Mouse (Mus musculus): ENCODE results near the gene Cyp4x1. TPM values are rescaled to one million over a fixed set of nuclear protein-coding genes. Genes with fewer than 3 reads are reported as not detected.
A peak's percentile ranks its signal among the peaks of the same experiment; 100 is the strongest.

The Cyp4x1 gene
- total and polyA plus RNA-seq, 2 experiments from 2014 or later = 8.9 to 18.7 TPM

- Histone ChIP-seq H3K9ac (no peak overlapping the region), H3K27me3 (ENCODE audit: insufficient read depth, low read length) (no peaks in the 10 kb centered on the region; the same call in 1 of the 2 replicates), H3K4me3 (ENCODE audit: low read depth, low read length) (no peak overlapping the region), H3K9me3 (ENCODE audit: low read length) (no peaks in the 10 kb centered on the region), H3K27ac (ENCODE audit: low read depth, low read length) (no peak overlapping the region), H3K4me2 (ENCODE audit: low read depth) (no peak overlapping the region), H3K36me3 (ENCODE audit: insufficient read depth) (no peaks in the 10 kb centered on the region), H3K4me1 (ENCODE audit: insufficient read depth) (0 out of 2 replicates have a peak, but pooled peaks cover 5% of the 10 kb centered on the region)
- DNase-seq (no peak), ATAC-seq (no peak; the same call in 1 of the 2 replicates)
- no peak for TF ChIP-seq CTCF (IDR thresholded peaks at IDR 0.05; ENCODE audit: low read depth)
- 13% methylated on average over 5 of the region's 5 CpGs for WGBS
Observed at GRCm38 (mm10) chr4:115079821-115080349, 54.2 kb downstream of the Cyp4x1 start.

DNA sequence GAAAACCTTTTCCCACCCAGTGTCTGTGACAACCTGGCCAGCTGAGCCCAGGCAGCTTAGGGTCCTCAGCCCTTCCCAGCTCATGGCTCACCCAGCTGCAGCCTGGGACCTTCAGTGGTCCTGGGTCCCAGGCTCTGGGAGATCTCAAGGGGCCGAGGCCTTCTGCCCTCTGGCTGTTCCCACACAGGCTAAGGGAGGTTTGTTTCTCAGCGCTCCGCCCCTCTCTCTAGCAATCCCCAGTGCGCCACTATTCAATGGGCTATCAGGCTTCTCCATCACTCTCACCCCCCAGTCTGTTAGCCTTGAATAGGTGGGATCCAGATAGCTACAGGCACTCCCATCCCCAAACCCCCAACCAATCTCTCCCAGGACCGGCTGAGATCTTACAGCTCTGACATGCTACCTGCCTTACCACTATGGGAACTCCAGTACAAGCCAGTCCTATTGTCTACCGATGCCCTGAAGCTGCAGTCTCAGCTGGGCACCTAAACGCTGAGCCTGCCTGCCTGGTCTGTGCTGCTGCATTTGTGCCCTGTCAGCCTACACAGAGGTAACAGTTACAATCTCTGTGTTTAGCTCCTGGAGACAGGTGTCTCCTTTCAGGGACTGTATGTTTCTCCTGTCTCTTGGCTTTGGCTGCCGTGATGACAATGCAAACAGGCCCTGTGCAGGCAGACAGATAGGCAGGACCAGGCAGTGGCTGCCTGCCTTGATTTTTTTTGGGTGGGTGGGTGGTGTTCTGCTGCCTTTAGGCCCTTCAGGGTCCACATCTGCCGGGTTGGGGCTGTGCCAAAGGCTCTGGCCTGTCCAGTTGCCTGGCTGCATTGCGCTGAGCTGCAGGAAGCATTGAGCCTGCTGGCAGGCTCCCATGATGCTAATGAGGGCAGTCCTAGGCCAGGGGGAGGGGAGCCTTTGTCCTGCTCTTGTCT, 54.9 kb downstream of the Cyp4x1 start:
- Histone ChIP-seq H3K4me1 (ENCODE audit: insufficient read depth) (0 out of 2 replicates have a peak, but pooled peaks cover 5% of the 10 kb centered on the region), H3K9me3 (ENCODE audit: low read length) (no peaks in the 10 kb centered on the region), H3K9ac (no peak overlapping the region), H3K4me3 (ENCODE audit: low read depth, low read length) (no peak overlapping the region), H3K27ac (ENCODE audit: low read depth, low read length) (no peak overlapping the region), H3K36me3 (ENCODE audit: insufficient read depth) (no peaks in the 10 kb centered on the region), H3K4me2 (ENCODE audit: low read depth) (no peak overlapping the region), H3K27me3 (ENCODE audit: insufficient read depth, low read length) (no peaks in the 10 kb centered on the region)
- DNase-seq = peak; percentile 35
- TF ChIP-seq CTCF (IDR thresholded peaks at IDR 0.05; ENCODE audit: low read depth) = no peak
- ATAC-seq = peak; percentile 77
- WGBS = 20% methylated on average over 10 of the region's 10 CpGs

GRCm38 (mm10) chr4:115075204-115075915, 58.7 kb downstream of the Cyp4x1 start:
- Histone ChIP-seq H3K9me3 (ENCODE audit: low read length) (no peaks in the 10 kb centered on the region), H3K4me3 (ENCODE audit: low read depth, low read length) (no peak overlapping the region), H3K36me3 (ENCODE audit: insufficient read depth) (no peaks in the 10 kb centered on the region), H3K27me3 (ENCODE audit: insufficient read depth, low read length) (no peaks in the 10 kb centered on the region), H3K27ac (ENCODE audit: low read depth, low read length) (no peak overlapping the region), H3K4me2 (ENCODE audit: low read depth) (no peak overlapping the region), H3K4me1 (ENCODE audit: insufficient read depth) (0 out of 2 replicates have a peak, but pooled peaks cover 5% of the 10 kb centered on the region), H3K9ac (no peak overlapping the region)
- TF ChIP-seq CTCF (IDR thresholded peaks at IDR 0.05; ENCODE audit: low read depth) = no peak
- no peak for DNase-seq
- no peak for ATAC-seq
- 54% methylated on average over 3 of the region's 3 CpGs for WGBS

GRCm38 (mm10) chr4:115074789-115075188, 59.3 kb downstream of the Cyp4x1 start:
- 83% methylated on average over 1 of the region's 1 CpGs for WGBS
- TF ChIP-seq CTCF (IDR thresholded peaks at IDR 0.05; ENCODE audit: low read depth) = no peak
- no peaks in the 10 kb centered on the region for H3K27me3 ChIP-seq (ENCODE audit: insufficient read depth, low read length)

GRCm38 (mm10) chr4:115071668-115072067, 62.4 kb downstream of the Cyp4x1 start:
- Histone ChIP-seq H3K4me3 (ENCODE audit: low read depth, low read length) (no peak overlapping the region), H3K27ac (ENCODE audit: low read depth, low read length) (no peak overlapping the region), H3K4me1 (ENCODE audit: insufficient read depth) (no peaks in the 10 kb centered on the region), H3K9me3 (ENCODE audit: low read length) (no peaks in the 10 kb centered on the region), H3K4me2 (ENCODE audit: low read depth) (no peak overlapping the region), H3K36me3 (ENCODE audit: insufficient read depth) (no peaks in the 10 kb centered on the region), H3K9ac (no peak overlapping the region), H3K27me3 (ENCODE audit: insufficient read depth, low read length) (0 out of 2 replicates have a peak, but pooled peaks cover 3% of the 10 kb centered on the region)
- ATAC-seq = no peak
- no peak for TF ChIP-seq CTCF (IDR thresholded peaks at IDR 0.05; ENCODE audit: low read depth)
- DNase-seq = no peak
- WGBS = 63% methylated on average over 1 of the region's 1 CpGs

More at GRCm38 (mm10) chr4:115074789-115075188, 59.3 kb downstream of the Cyp4x1 start:
- Histone ChIP-seq H3K4me2 (ENCODE audit: low read depth) (no peak overlapping the region), H3K36me3 (ENCODE audit: insufficient read depth) (no peaks in the 10 kb centered on the region), H3K27ac (ENCODE audit: low read depth, low read length) (no peak overlapping the region), H3K9ac (no peak overlapping the region), H3K9me3 (ENCODE audit: low read length) (no peaks in the 10 kb centered on the region), H3K4me3 (ENCODE audit: low read depth, low read length) (no peak overlapping the region), H3K4me1 (ENCODE audit: insufficient read depth) (0 out of 2 replicates have a peak, but pooled peaks cover 5% of the 10 kb centered on the region)
- no peak for DNase-seq
- no peak for ATAC-seq

DNA sequence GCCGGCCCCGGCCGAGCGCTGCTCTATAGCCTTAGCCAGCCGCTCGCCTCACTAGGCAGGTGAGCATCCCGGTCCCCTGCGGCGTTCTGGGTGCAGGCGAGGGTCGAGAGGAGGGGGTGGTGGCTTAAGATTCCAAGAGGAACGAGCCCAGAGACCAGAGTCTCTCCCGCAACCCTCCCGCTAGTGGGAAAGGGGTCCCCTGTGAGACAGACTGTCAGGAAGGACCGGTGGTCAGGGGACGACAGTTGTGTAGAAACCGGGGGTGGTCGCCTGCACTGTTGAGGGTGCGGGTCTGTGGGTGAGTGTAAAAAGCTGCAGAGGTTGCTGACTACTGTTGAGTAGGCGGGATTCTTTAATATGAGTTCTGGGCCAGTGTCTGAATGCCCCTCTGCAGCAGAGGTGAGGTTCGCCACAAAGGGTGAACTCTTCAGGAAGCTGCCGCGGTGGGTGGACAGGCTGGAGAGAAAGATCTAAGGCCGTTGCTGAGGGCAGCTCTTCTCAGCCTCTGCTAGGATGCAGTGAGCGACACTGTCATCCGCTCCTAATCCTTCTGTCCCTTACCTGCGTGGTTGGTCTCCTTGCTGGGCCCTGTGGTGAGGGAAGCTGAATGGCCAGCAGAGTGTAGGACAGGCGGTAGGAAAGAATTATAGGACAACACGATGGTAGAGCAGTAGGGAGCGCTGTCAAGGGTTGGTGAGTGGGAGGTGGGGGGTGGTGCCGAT, 70.4 kb downstream of the Cyp4x1 start:
- no peaks in the 10 kb centered on the region for H3K9me3 ChIP-seq (ENCODE audit: low read length)
- 1% methylated on average over 31 of the region's 31 CpGs for WGBS
- 0 out of 2 replicates have a peak, but pooled peaks have one; percentile 3 for TF ChIP-seq CTCF (IDR thresholded peaks at IDR 0.05; ENCODE audit: low read depth)
- H3K27me3 ChIP-seq (ENCODE audit: insufficient read depth, low read length) = peaks cover 76% of the 10 kb centered on the region
- peak overlapping the region; percentile 51 for H3K9ac ChIP-seq
- DNase-seq (no peak), ATAC-seq (no peak; the same call in 1 of the 2 replicates)
- no peaks in the 10 kb centered on the region for H3K4me1 ChIP-seq (ENCODE audit: insufficient read depth)
- peak overlapping the region; percentile 51 for H3K4me3 ChIP-seq (ENCODE audit: low read depth, low read length)
- H3K4me2 ChIP-seq (ENCODE audit: low read depth) = peak overlapping the region; percentile 96
- H3K27ac ChIP-seq (ENCODE audit: low read depth, low read length) = no peak overlapping the region
- no peaks in the 10 kb centered on the region for H3K36me3 ChIP-seq (ENCODE audit: insufficient read depth)

Data from forebrain, postnatal 0 days (tissue).